Comparison of ENCODE assay signal across 27 mouse cellular contexts in genomic region chr12:31248681-31249080, GRCm38 (mm10). TPM values are rescaled to one million over a fixed set of nuclear protein-coding genes. Genes with fewer than 3 reads are reported as not detected.
DNase-seq lines count a peak whose midpoint lies in the region; ATAC-seq and TF ChIP-seq lines count a peak whose summit lies in the region.
"Had no signal": no experiment of that assay in that cellular context is flagged by ENCODE, and none has a peak within 500 bp of the region (broad histone marks: within the 10 kb centered on the region; RNA-seq: fewer than 3 reads in every experiment).

No protein-coding gene starts in this region.

- H3K27ac ChIP-seq in heart, embryonic 10.5 days, result 0 out of 2 replicates have a peak overlapping the region, but pooled peaks have one; percentile 16
- H3K27ac ChIP-seq in heart, embryonic 14.5 days (replicated peaks in 1 of 2; ENCODE audit: control insufficient read depth in 1 of 2, insufficient read depth in 1 of 2, low read depth in 2 of 2, low read length in 2 of 2), result peak overlapping the region in 1 of 2 experiments; percentile 39; a peak in 2 of 4 replicates
- H3K27ac ChIP-seq in kidney, embryonic 15.5 days, result peak overlapping the region; percentile 81
- H3K27ac ChIP-seq in stomach, embryonic 14.5 days (ENCODE audit: low read length), result peak overlapping the region; percentile 11; the same call in 1 of the 2 replicates
- no peak overlapping the region for H3K27ac ChIP-seq in stomach, postnatal 0 days (replicated peaks)
- H3K27ac ChIP-seq: embryonic facial prominence, embryonic 10.5 days; forebrain, embryonic 13.5 days; hindbrain, embryonic 13.5 days; hindbrain, postnatal 0 days; intestine, embryonic 15.5 days had no signal

- no peak overlapping the region for H3K4me3 ChIP-seq in heart, embryonic 10.5 days
- no peak overlapping the region for H3K4me3 ChIP-seq in heart, embryonic 14.5 days (ENCODE audit: control insufficient read depth in 1 of 2, insufficient read depth in 1 of 2, low read depth in 1 of 2, low read length in 2 of 2)
- no peak overlapping the region for H3K4me3 ChIP-seq in kidney, embryonic 15.5 days (replicated peaks)
- no peak overlapping the region for H3K4me3 ChIP-seq in stomach, embryonic 14.5 days (ENCODE audit: low read depth, low read length)
- H3K4me3 ChIP-seq in stomach, postnatal 0 days (ENCODE audit: low read depth, low read length), result no peak overlapping the region
- H3K4me3 ChIP-seq: embryonic facial prominence, embryonic 10.5 days; forebrain, embryonic 13.5 days; hindbrain, embryonic 13.5 days; intestine, embryonic 15.5 days had no signal

- no peak for DNase-seq in heart, embryonic 10.5 days (ENCODE audit: low spot score)
- DNase-seq in heart, adult 11 months, result no peak
- no peak for DNase-seq in heart, adult 9 months (ENCODE audit: low spot score in 2 of 2)
- DNase-seq in kidney, adult 8-10 months, result no peak
- DNase-seq in stomach, postnatal 0 days (ENCODE audit: low spot score), result no peak
- DNase-seq: adrenal gland, postnatal 14 days; cerebellum, adult 11-12 months; cerebellum, adult 9-10 months; cerebellum, postnatal 25 days; forebrain, postnatal 0 days; gastrocnemius, postnatal 14 days had no signal

- peak overlapping the region; percentile 14; the same call in 1 of the 2 replicates for H3K4me2 ChIP-seq in heart, embryonic 14.5 days (ENCODE audit: low read length)
- peak overlapping the region; percentile 28 for H3K4me2 ChIP-seq in kidney, embryonic 15.5 days
- H3K4me2 ChIP-seq in stomach, embryonic 14.5 days (replicated peaks; ENCODE audit: low read depth, low read length), result no peak overlapping the region
- no peak overlapping the region for H3K4me2 ChIP-seq in stomach, postnatal 0 days (replicated peaks; ENCODE audit: low read depth)
- H3K4me2 ChIP-seq: forebrain, embryonic 13.5 days; hindbrain, embryonic 13.5 days; intestine, embryonic 15.5 days had no signal

- H3K27me3 ChIP-seq in heart, embryonic 10.5 days (ENCODE audit: insufficient read depth, poor library complexity, severe bottlenecking), result no peaks in the 10 kb centered on the region
- no peaks in the 10 kb centered on the region for H3K27me3 ChIP-seq in heart, embryonic 14.5 days (ENCODE audit: control insufficient read depth, insufficient read depth, low read length)
- no peaks in the 10 kb centered on the region for H3K27me3 ChIP-seq in kidney, embryonic 15.5 days
- no peaks in the 10 kb centered on the region for H3K27me3 ChIP-seq in stomach, embryonic 14.5 days (ENCODE audit: control insufficient read depth, insufficient read depth, low read length)
- no peaks in the 10 kb centered on the region for H3K27me3 ChIP-seq in stomach, postnatal 0 days (ENCODE audit: control insufficient read depth, insufficient read depth, low read length)
- H3K27me3 ChIP-seq: CH12.LX; forebrain, embryonic 13.5 days; hindbrain, embryonic 13.5 days; intestine, embryonic 15.5 days; Patski had no signal

- WGBS in heart, embryonic 10.5 days, result 18% methylated on average over 10 of the region's 10 CpGs
- WGBS in heart, embryonic 14.5 days, result 20% methylated on average over 10 of the region's 10 CpGs
- 15% methylated on average over 10 of the region's 10 CpGs for WGBS in kidney, embryonic 15.5 days
- WGBS in stomach, embryonic 14.5 days, result 38% methylated on average over 10 of the region's 10 CpGs
- 46% methylated on average over 10 of the region's 10 CpGs for WGBS in stomach, postnatal 0 days

- H3K4me1 ChIP-seq in heart, embryonic 10.5 days, result peaks cover 34% of the 10 kb centered on the region
- peaks cover 9 to 14% of the 10 kb centered on the region in 2 experiments for H3K4me1 ChIP-seq in heart, embryonic 14.5 days (ENCODE audit: control insufficient read depth in 2 of 2, insufficient read depth in 2 of 2, low read length in 2 of 2)
- H3K4me1 ChIP-seq in kidney, embryonic 15.5 days, result peaks cover 49% of the 10 kb centered on the region
- H3K4me1 ChIP-seq in stomach, embryonic 14.5 days (ENCODE audit: control insufficient read depth, insufficient read depth, low read length), result peaks cover 25% of the 10 kb centered on the region
- 0 out of 2 replicates have a peak, but pooled peaks cover 2% of the 10 kb centered on the region for H3K4me1 ChIP-seq in stomach, postnatal 0 days (replicated peaks; ENCODE audit: control insufficient read depth, insufficient read depth)
- H3K4me1 ChIP-seq: forebrain, embryonic 13.5 days; hindbrain, embryonic 13.5 days had no signal

- TF ChIP-seq EP300 in stomach, postnatal 0 days (optimal IDR thresholded peaks at IDR 0.05), result no peak

- no peak for TF ChIP-seq CTCF in stomach, postnatal 0 days (IDR thresholded peaks at IDR 0.05; ENCODE audit: low read depth)

- no peak overlapping the region for H3K9ac ChIP-seq in heart, embryonic 14.5 days (ENCODE audit: low read length)
- H3K9ac ChIP-seq in kidney, embryonic 15.5 days, result no peak overlapping the region
- H3K9ac ChIP-seq in stomach, embryonic 14.5 days (replicated peaks; ENCODE audit: low read depth, low read length), result no peak overlapping the region
- no peak overlapping the region for H3K9ac ChIP-seq in stomach, postnatal 0 days (ENCODE audit: low read length)
- H3K9ac ChIP-seq: forebrain, embryonic 13.5 days; forebrain, postnatal 0 days; hindbrain, embryonic 13.5 days; intestine, embryonic 15.5 days had no signal

- ATAC-seq in heart, embryonic 14.5 days (ENCODE audit: insufficient number of reproducible peaks, insufficient read depth, low FRiP score, low read depth), result no peak
- peak; percentile 72 for ATAC-seq in kidney, embryonic 15.5 days (replicated peaks; ENCODE audit: low FRiP score)
- no peak for ATAC-seq in stomach, embryonic 14.5 days (ENCODE audit: insufficient number of reproducible peaks, insufficient read depth, low FRiP score, low read depth)
- no peak for ATAC-seq in stomach, postnatal 0 days (ENCODE audit: low FRiP score, low TSS enrichment)
- ATAC-seq: activated CD4-positive, CD25-positive, alpha-beta regulatory T cell, adult 4 months; forebrain, embryonic 13.5 days; forebrain, postnatal 0 days; hindbrain, postnatal 0 days; Patski had no signal

- H3K9me3 ChIP-seq in heart, embryonic 10.5 days, result no peaks in the 10 kb centered on the region
- no peaks in the 10 kb centered on the region for H3K9me3 ChIP-seq in heart, embryonic 14.5 days (ENCODE audit: control insufficient read depth, low read length)
- no peaks in the 10 kb centered on the region for H3K9me3 ChIP-seq in kidney, embryonic 15.5 days (replicated peaks)
- H3K9me3 ChIP-seq in stomach, embryonic 14.5 days (ENCODE audit: control insufficient read depth, low read depth, low read length), result no peaks in the 10 kb centered on the region
- no peaks in the 10 kb centered on the region for H3K9me3 ChIP-seq in stomach, postnatal 0 days (ENCODE audit: control insufficient read depth, low read length)
- H3K9me3 ChIP-seq: embryonic facial prominence, embryonic 10.5 days; forebrain, embryonic 13.5 days; hindbrain, embryonic 13.5 days; intestine, embryonic 15.5 days had no signal

- H3K36me3 ChIP-seq in heart, embryonic 10.5 days, result no peaks in the 10 kb centered on the region
- no peaks in the 10 kb centered on the region for H3K36me3 ChIP-seq in heart, embryonic 14.5 days (ENCODE audit: control insufficient read depth, insufficient read depth, low read length)
- H3K36me3 ChIP-seq in kidney, embryonic 15.5 days, result no peaks in the 10 kb centered on the region
- no peaks in the 10 kb centered on the region for H3K36me3 ChIP-seq in stomach, embryonic 14.5 days (ENCODE audit: control insufficient read depth, insufficient read depth, low read length)
- H3K36me3 ChIP-seq in stomach, postnatal 0 days (ENCODE audit: control insufficient read depth, insufficient read depth, low read length), result no peaks in the 10 kb centered on the region
- H3K36me3 ChIP-seq: embryonic facial prominence, embryonic 10.5 days; hindbrain, embryonic 13.5 days; intestine, embryonic 15.5 days had no signal

RNA-seq across cellular contexts. Expression of gene Gm6993, which starts 8.1 kb away (rescaled TPM):
- not detected in 2 replicates for polyA plus RNA-seq in heart, embryonic 10.5 days (2016; fragmentation: Nextera tagmentation; extraction: Ambion mirVana)
- not detected in 2 replicates for polyA plus RNA-seq in heart, embryonic 14.5 days (2014; fragmentation: Nextera tagmentation; extraction: Ambion mirVana)
- polyA plus RNA-seq in kidney, embryonic 15.5 days (2015; fragmentation: Nextera tagmentation; extraction: Ambion mirVana), result not detected in 2 replicates
- not detected in 2 replicates for polyA plus RNA-seq in stomach, embryonic 14.5 days (2014; fragmentation: Nextera tagmentation; extraction: Ambion mirVana)
- polyA plus RNA-seq in stomach, postnatal 0 days (2015; fragmentation: Nextera tagmentation; extraction: Ambion mirVana), result not detected in 2 replicates
- polyA plus RNA-seq: activated CD4-positive, CD25-positive, alpha-beta regulatory T cell, adult 4 months; C2C12; cortical plate, adult 2 months; embryonic facial prominence, embryonic 10.5 days; embryonic facial prominence, embryonic 14.5 days; forebrain, embryonic 13.5 days; forebrain, postnatal 0 days; gonadal fat pad, adult 2 months; heart, embryonic 16.5 days; hindbrain, embryonic 13.5 days; hindbrain, postnatal 0 days; intestine, embryonic 15.5 days; Patski had no signal

RNA-seq across cellular contexts. Expression of gene Lamb1, which starts 16.4 kb away (rescaled TPM):
- 66.1 and 102 TPM in 2 replicates for polyA plus RNA-seq in heart, embryonic 10.5 days (2016; fragmentation: Nextera tagmentation; extraction: Ambion mirVana)
- polyA plus RNA-seq in heart, embryonic 14.5 days (2014; fragmentation: Nextera tagmentation; extraction: Ambion mirVana), result 96.3 and 101 TPM in 2 replicates
- 134 and 144 TPM in 2 replicates for polyA plus RNA-seq in kidney, embryonic 15.5 days (2015; fragmentation: Nextera tagmentation; extraction: Ambion mirVana)
- 98.2 TPM in 2 replicates for polyA plus RNA-seq in stomach, embryonic 14.5 days (2014; fragmentation: Nextera tagmentation; extraction: Ambion mirVana)
- polyA plus RNA-seq in stomach, postnatal 0 days (2015; fragmentation: Nextera tagmentation; extraction: Ambion mirVana), result 30.6 and 31.7 TPM in 2 replicates
- polyA plus RNA-seq: activated CD4-positive, CD25-positive, alpha-beta regulatory T cell, adult 4 months had no signal

Comparison
In these comparisons a context has a peak if more than half of its experiments do, and no peak if none do; other contexts are left out.
1. H3K4me2 ChIP-seq: peak in heart, embryonic 14.5 days (single experiment) and kidney, embryonic 15.5 days (single experiment); none in stomach, embryonic 14.5 days (single experiment) and stomach, postnatal 0 days (single experiment).